Mouse (Mus musculus): ENCODE measurements around the gene Nudt15.
"Not testable (repeated sequence)": the region's sequence is repeated elsewhere in the genome, so short reads cannot be mapped to it uniquely, and the experiment has no call there.

Nudt15 gene

DNA sequence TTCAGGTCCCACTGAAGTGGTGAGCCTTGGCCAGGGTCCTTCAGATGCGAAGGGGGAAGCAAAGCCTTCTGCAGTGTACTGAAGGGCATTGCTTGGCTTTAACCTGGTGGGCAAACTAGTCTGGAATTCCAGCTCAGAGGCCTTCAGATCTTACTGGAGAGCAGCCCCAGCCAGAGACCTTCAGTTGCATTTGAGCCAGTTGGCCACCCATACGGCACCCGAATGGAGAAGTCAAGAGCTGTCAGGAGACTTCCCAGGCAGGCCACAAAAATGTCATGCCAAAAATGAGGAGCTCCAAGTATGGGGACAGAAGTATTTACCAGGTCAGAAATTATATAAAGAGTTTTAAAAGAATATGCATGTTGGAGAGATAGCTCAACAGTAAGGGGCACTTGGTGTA, at the start of gene Nudt15:
Gene Nudt15, minus strand, starts transcription at position 192 of the 400 bp plus-strand sequence.
- DNase-seq (ENCODE audit: low spot score in 2 of 2): no peak

DNA sequence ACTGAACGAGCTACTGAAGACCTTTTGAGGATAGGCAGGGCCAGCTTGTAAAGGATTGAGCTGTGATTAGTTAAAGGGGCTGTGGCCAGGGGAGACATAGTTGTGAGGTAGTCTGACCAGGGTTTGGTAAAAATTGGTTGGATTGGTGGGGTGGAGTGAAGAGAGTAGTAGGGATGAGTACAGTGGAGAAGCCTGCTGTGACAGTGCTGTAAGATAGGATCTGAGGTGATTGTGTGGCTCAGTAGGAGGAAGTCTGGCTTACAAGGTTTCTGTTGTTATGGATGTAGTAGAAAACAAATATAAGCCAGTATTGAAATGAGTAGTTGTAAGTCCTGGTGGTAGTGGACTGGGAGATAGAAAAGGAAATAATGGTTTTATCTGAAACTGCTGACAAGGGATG, 44.1 kb upstream of the Nudt15 start:
- no peak for DNase-seq (ENCODE audit: low spot score in 2 of 2)

DNA sequence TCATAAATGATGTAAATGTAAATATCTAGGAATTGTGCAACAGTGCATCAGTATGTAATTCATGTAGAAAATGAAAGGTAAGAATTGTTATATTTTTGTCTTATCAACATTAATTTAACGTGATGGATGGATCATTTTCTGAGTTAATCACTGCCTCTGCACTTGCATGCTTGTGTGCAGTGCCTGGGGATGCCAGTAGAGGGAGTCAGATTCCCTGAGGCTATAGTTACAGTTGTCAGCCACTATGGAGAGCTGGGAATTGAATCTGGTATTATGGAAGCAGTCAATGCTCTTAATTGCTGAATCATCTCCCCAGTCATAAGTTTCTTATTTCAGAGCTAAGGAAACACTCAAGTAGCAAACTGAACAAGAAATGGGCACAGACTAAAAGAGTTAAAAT, 40.0 kb upstream of the Nudt15 start:
- DNase-seq (ENCODE audit: low spot score in 2 of 2): no peak

DNA sequence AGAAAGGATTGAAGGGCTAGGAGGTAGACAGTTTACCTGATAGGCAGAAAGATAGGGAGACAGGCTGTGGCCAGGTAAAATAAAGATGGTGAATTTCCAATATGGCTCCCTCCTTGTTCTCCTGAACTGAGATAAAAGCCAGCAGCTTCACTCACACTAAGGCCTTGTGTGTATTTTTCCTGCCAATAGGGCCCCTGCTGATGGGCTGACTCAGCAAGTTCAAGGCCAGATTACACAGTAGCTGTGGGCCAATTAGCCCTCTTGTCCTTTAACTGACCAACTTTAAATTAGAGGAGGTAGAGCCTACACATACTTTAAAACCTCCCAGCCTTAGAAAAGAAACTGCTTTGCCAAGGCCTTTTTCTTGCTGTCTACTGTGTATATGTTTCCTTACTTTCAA, 28.3 kb upstream of the Nudt15 start:
- DNase-seq (ENCODE audit: low spot score in 2 of 2): no peak

DNA sequence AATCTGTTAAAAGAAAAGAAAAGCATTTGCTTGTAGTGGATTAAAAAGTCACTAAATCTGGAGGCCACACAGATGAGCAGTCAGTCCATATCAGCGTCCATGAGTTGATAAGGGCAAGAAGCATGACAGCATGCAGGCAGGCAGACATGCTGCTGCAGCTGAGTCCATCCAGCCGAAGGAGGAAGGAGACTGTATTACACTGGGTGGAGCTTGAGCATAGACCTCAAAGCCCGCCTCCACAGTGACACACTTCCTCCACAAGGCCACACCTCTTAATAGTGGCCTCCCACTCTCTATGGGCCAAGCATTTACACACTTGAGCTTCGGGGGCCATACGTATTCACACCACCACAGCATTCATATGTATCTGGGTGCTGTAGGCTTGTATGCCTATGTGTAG, 26.0 kb upstream of the Nudt15 start:
- no peak for DNase-seq (ENCODE audit: low spot score in 2 of 2)

DNA sequence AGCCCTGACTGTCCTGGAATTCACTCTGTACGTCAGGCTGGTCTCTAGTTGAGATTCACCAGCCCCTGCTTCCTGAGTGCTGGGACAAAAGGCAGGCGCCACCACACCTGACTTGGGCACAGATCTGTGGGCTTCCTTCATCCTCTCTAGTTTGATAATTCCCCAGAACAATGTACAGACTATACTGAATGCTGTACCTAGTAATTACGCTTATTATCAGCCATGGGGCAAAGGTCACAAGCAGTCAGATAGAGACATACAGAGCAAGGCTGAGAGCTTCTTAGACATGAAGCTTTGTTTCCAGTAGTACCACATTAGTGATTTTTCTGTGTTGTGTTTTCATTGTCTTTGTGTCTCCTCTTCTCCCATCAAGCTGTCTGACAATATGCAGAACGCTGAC, 23.1 kb upstream of the Nudt15 start:
- DNase-seq (ENCODE audit: low spot score in 2 of 2): no peak

DNA sequence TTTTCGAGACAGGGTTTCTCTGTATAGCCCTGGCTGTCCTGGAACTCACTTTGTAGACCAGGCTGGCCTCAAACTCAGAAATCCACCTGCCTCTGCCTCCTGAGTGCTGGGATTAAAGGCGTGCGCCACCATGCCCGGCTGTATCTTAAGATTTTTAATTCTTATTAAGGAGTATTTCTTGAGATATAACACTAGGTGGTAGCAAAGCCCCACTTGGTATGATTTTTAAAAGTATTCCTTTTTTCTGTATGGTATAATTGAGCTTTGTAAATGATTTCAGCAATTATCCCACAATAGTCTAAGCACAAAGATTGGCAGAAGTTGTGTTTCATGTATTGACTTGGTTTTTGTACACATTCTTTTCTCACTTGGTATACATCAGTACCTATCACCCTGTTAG, 21.8 kb upstream of the Nudt15 start:
- DNase-seq (ENCODE audit: low spot score in 2 of 2): not testable (repeated sequence)

DNA sequence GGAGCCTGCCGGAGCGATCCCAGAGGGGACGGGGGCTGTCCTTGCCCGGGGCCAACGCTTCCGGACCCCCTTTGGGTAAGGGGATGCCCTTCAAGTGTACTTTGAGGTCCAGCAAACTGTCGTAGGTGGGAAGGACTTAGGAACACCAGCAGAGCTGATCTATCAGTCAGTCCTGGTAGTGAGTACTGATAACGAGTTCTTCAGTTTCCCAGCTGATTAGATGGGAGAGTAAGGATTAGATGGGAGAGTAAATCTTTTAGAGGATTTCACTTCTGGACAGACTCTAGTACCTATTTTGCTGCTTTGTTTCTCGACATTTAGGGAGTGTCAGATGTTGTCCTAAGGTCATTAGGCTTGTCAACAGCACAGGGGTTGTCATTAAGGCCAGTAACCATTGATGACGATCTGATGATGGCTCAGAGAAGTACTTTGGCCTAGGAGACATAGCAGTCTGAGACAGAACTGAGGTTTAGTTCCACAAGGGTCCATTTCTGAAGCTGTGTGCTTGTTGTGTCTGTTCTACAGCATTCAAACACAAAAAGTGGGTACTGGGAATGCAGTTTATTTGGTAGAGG, 5.2 kb upstream of the Nudt15 start:
- no peak for DNase-seq (ENCODE audit: low spot score in 2 of 2)

DNA sequence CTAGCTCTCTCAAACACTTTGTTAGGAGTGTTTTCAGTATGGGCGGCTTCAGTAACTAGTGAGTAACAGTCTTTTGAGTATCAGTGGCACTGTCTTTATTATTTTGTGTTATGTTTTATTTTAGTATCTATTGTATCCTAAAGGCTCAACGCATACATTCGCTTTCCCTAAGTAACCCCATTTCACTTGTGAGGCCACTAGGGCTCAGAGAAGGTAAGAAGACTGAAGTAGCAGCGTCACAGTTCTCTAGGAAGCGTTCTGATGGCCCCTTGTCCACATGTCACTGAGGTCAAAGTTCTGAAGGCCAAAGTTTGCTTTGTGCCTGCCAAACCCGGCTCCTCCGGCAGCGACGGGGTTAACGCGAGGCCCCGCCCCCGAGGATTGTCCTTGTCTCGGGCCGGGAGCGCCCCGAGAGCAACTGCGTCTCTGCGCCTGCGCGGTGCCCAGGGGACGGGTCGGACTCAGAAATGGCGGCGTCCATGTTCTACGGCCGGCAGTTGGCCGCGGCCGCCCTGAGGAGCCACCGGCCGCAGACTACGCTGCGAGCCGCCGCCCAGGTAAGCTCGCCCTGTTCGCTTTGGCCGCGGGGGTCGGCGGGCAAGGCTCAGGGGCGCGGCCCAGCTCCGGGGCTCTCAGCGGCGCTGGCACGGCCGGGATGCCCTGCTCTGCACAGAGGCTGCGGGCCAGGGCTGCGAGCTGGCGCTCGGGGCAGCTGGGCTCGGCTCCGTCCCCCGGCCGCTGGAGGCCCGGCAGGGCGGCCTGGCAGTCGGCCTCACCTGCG, 4.5 kb upstream of the Nudt15 start:
- DNase-seq (ENCODE audit: low spot score in 2 of 2): peak; percentile 86 to 91

DNA sequence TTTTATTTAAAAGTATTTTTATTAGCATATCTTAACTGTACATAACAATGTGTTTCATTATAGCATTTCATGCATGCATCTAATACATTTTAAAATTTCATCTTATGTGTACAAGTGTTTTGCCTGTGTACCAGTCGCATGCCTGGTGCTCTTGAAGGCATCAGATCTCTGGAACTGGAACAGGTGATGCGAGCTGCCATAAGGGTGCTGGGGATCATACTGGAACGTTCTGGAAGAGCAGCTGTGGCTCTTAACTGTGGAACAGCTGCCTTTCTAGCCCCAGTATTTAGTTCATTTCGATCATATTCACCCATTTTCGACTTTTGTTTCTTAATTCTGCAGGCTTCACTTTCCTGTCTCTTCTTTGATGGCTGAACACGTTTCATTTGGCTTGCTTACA, 3.1 kb upstream of the Nudt15 start:
- DNase-seq (ENCODE audit: low spot score in 2 of 2): no peak

DNA sequence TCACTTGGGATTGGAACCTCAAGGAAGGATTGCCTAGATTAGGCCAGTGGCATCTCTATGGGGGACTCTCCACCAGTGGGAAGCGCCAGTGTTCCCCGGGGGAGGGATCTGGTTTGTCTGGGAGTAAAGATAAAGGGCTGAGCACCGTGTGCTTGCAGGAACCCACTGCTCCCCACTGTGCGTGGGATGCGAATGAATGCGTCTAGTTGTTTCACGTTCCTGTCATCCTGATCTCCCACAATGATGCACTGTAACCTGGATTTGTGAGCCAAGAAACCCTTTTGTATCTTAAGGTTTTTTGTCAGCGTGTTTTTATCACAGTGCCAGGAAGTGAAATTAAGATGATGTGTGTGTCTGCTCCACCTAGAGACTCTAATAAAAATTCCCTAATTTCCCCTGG, 2.7 kb upstream of the Nudt15 start:
- DNase-seq (ENCODE audit: low spot score in 2 of 2): no peak

DNA sequence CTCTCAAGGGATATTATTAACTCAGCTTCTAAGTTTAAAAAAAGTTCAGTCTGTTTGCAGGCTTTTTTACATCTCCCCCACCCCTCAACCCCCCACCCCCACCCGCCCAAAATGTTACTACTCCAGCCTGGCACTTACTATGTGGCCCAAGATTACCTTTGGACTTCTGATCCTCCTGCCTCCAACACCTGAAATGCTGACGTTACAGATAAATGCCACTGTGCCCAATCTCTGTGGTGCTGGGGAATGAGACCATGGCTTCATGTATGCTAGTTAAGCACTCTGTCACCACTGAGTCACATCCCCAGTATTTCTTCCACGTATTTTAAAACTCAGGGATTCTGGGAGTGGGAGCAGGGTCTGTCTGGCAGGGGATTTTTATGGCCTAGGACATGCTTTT, 2.2 kb upstream of the Nudt15 start:
- DNase-seq (ENCODE audit: low spot score in 2 of 2): no peak

DNA sequence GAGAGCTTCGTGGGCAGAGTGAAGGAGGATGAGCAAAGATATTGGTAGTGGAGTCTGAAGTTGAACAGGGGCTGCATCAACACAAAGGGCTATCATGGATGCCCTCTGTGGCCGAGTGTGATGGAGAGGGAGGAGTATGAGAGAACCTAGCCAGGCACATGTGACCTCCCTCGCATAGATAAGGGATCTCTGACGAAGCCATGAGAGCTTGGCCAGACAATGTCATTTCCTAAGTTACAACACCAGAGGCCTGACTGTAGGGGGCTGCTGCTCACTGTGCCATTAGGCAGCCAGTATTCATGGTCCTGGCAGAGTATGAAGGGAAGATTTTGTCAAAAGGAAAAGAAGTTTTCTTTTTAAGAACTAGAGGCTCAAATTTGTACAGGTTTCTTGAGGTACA, 1.0 kb downstream of the Nudt15 start:
- no peak for DNase-seq (ENCODE audit: low spot score in 2 of 2)

DNA sequence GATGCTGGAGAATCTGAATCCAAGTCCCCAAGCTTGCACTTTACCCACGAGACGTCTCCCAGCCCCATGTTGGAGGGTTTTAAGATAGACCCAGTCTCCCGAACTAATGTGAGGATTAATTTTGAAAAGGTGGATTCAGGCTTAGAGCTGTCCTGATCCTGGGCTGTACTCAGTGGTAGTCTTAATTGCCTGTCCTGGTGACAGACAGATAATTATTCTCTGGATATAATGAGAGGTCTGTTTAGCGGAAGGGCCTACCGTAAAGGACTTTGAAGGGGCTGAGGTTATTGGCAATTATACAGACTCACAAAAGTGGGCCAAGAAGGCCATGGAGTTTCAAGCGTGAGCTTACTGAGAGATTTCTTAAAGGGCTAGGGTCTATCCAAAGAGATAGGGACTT, 4.3 kb downstream of the Nudt15 start:
- no peak for DNase-seq (ENCODE audit: low spot score in 2 of 2)

DNA sequence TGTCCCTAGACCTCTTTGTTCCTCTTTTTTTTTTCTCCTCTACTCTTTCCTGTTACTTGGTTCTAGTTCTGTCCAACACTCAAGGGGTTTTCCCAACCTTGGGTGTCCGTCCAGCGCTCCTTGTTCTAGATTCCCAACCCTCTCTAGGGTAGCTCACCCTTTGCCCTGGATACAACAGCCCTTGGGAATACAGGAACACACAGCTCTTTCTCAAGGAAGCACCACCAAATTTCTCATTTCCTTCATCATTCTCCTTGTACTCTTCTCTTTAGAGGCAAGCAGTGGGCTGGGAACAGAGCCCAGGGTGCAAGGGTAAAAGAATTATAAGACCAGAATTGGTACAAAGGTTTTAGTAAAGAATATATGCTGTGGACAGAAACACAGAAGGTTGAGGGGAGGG, 12.4 kb downstream of the Nudt15 start:
- DNase-seq (ENCODE audit: low spot score in 2 of 2): no peak

DNA sequence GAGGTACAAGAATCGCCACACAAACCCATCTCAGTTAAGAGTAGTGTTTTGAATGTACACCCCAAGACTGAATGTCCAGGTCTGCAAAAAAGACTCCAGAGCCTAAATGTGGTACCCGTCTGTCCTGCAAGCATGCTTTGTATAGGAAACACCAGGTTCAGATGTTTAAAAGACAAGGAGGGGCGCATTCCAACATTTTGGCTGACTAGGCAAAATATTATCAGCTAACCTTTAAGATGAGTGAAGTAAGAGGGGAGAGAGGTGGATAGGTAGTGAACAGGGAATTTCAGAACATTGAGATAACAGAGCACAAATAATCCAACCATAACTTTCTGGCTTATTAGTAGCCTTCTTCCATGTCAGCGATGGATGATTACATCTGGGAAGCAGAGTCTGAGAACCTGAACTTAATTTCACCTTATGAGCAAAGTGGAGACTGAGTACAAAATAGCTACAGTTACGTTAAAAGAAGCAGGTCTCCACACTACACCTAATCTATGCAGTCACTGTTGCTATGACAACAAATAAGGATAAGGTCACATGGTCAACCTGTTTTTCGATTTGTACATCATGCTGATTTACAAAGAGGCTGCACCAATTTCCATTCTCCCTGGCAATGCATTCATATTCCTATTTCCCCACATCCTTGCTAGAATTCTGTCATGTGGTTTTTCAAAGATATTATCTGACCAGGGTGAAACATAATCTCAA, 14.1 kb downstream of the Nudt15 start:
- no peak for DNase-seq (ENCODE audit: low spot score in 2 of 2)

DNA sequence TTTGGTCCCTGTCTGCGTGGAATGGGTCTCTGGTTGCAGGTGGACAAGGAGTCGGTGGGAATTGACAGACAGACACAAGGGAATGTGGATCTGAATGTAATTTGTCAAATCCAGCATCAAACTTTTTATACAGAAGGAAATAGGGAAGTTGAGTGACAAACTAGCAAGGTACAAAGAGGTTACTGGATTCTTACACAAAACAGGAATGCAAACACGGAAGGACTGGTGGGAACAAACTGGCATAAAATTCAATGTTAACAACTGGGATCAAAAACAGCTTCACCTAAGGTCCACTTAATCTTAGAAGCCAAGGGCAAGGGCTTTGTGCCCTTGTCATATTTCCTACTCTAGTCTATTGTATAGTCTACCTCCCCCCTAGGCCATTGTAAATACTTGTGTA, 19.4 kb downstream of the Nudt15 start:
- DNase-seq (ENCODE audit: low spot score in 2 of 2): not testable (repeated sequence)

DNA sequence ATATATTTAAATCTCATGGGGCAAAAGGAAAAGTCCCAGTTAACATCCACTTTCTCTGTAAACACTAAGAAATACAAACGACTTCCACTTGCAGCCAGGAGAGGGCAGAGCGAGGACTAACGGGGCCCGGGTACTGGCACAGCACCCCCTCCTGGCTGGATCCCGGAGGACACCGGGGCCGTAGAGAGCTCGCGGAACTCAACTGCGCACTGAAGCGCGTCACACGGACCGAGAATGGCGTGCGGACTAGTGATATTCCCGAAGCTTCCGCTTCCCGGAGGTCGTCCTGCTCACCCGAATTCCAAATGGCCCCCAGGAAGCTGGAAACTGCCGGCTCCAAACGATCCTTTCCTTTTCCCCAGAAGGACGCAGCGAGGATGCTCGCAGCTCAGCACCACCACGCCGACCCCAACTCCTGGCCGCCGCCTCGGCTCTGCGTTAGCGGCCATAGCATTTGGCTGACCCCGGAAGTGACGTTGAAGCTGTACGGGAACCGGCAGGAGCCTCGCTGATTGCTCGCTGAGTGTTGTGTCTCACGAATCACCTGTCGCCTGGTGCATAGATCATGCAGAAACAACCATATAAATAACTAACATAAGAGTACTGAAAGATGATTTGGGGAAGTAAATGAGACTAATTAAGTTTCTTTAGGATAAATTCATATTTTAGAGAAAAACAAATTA, 23.1 kb downstream of the Nudt15 start, which contains the start of gene Sucla2:
Gene Sucla2, plus strand, starts transcription at position 554 of the 683 bp plus-strand sequence.
- DNase-seq (ENCODE audit: low spot score in 2 of 2): peak; percentile 82 to 92

DNA sequence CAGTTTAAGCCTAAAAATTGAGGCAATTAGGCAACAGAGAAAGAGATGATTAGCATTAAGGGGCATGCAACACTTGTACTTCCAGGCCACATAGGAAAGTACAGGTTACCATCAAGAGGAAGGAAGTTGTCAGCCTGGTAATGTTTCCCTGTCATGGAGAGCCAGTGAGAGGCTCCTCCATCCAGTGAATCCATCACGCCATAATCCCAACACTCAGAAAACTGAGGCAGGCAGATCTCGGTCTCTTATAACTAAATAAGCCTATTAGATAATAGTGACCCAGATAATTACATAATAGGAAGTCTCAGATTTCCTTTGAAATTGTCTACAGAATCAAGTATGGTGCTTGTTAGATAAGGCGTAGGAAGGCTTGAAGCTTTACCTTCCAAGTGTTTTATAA, 23.9 kb downstream of the Nudt15 start:
- no peak for DNase-seq (ENCODE audit: low spot score in 2 of 2)

DNA sequence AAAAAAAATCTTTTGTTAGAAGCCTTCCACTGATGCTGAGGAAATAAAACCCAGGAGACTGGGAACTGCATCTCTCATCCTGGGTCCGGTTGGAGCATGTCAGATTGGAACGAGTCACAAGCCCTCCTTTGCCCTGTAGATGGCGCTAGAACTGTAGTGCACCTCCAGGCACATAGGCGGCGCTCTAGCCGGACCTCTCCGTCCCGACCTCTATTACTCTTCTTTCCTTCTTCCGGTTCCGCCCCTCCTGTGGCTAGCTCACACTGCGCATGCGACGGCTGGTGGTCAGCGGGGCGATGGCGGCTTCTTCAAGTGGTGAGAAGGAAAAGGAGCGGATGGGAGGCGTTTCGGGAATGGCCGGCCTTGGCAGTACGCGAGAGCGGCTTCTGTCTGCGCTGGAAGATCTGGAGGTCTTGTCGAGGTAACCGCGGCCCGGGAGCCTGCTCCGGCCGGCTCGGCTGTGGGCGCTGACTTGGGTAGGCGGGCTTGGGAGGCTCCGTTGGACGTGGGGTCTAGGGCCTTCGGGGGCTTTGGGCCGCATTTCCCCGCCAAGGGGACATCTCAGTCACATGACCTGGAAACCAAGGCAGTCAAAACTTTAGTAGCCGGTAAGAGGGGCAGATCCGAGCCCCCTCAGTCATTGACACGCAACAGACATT, 38.1 kb downstream of the Nudt15 start, which contains the start of gene Med4:
Gene Med4, plus strand, starts transcription at position 261 of the 659 bp plus-strand sequence.
- peak; percentile 89 to 92 for DNase-seq (ENCODE audit: low spot score in 2 of 2)

DNA sequence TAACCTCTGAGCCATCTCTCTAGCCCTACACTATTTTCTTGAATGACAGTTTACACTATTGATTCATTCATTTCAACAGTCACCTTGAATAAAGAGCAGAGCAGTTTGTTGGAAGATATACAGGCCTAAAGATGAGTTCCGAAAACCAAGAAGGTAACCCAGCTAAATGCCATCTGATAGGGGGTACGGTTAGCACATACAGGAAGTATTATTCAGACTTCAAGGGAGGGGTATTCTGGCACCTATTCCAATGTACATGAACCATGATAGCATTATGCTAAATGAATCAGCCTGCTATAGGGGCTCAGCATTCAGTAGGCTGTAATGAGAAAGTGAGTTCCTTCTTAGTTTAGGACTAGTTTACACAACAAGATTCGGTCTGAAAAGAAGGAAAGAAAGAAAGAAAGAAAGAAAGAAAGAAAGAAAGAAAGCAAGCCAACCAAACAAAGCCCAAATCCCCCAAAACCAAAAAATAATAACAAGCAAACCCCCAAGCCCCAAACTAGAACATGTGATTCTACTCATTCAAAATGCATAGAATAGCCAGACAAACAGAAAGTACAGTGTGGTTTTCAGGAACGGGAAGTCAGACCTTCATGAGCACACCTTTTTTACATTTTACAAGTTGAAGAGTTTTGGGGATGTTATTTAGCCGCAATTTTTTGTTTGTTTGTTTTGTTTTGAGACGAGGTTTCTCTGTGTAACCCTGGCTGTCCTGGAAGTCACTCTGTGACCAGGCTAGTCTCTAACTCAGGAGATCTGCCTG, 39.2 kb downstream of the Nudt15 start:
- DNase-seq (ENCODE audit: low spot score in 2 of 2): no peak

Data from frontal cortex, postnatal 10 days (tissue).